Mouse (Mus musculus): Measurements from ENCODE around the gene Gm13695. TPM values are rescaled to one million over a fixed set of nuclear protein-coding genes. Genes with fewer than 3 reads are reported as not detected.
"Not testable (repeated sequence)": the region's sequence is repeated elsewhere in the genome, so short reads cannot be mapped to it uniquely, and the experiment has no call there.

Gene Gm13695
- polyA plus RNA-seq, 1 experiment: not detected

DNA sequence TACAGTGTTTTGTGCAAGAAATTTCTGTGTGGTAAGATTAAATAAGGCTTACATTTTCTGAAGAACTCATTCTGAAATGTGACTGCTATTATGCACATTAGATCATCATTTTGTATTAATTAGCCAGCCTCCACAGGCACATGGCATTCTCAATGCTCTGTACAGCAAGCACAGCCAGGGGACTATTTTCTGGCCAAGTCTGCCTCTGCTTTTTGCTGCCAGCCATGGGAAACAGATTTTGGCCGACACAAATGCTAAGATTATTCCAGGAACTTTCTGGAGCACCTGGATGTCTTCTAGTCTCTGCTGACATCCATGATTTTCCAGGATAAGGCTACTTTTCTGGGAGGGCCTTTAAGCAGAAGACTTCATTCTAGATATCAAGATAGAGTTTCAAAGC is 41.8 kb downstream of the Gm13695 start:
- Histone ChIP-seq H3K4me1 (ENCODE audit: control insufficient read depth, insufficient read depth, low read length) (peaks cover 2% of the 10 kb centered on the region), H3K27ac (ENCODE audit: insufficient read depth, low read length) (no peak overlapping the region), H3K4me3 (ENCODE audit: insufficient read depth, low read length) (no peak overlapping the region)
- TF ChIP-seq POLR2A (IDR thresholded peaks at IDR 0.05; ENCODE audit: extremely low read depth, insufficient read depth, low read length) (no peak), CTCF (IDR thresholded peaks at IDR 0.05; ENCODE audit: extremely low read depth, insufficient read depth, low read length) (no peak)

DNA sequence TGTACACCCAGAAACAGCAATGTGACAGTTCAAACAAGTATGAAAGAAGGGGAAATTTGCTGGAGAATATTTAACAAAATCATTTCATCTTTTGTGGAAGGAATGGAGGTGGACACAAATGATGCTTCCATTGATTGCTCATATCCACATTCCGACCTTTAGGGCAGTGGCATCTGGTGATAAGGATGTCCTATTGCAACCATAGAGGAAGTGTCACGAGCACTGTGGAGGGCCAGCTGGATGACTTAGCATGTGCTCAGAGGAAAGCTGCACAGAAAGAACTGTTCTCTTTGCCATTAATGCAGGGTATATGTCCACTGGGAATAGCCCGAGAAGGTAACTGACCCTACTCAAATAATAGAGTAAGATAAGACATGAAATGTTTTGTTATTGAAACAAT is 42.7 kb downstream of the Gm13695 start:
- Histone ChIP-seq H3K4me1 (ENCODE audit: control insufficient read depth, insufficient read depth, low read length) (peaks cover 2% of the 10 kb centered on the region), H3K27ac (ENCODE audit: insufficient read depth, low read length) (no peak overlapping the region), H3K4me3 (ENCODE audit: insufficient read depth, low read length) (no peak overlapping the region)
- TF ChIP-seq POLR2A (IDR thresholded peaks at IDR 0.05; ENCODE audit: extremely low read depth, insufficient read depth, low read length) (no peak), CTCF (IDR thresholded peaks at IDR 0.05; ENCODE audit: extremely low read depth, insufficient read depth, low read length) (no peak)

DNA sequence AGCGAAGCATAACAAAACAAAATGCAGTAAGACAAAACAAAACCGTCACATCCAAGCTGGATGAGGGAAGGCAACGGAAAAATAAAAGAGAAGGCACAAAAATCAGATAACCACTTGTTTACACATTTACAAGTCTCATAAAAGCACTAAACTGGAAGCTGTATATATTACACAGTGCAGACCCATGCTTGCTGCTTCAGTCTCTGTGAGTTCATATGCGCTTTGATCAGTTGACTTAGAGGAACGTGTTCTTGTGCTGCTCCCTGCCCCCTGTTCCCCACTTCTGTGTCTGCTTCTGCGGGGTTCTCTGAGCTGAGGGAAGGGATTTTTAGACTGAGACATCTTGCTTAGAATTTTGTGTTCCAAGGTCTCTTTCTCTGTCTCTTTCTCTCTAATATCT is 47.5 kb downstream of the Gm13695 start:
- Histone ChIP-seq H3K27ac (ENCODE audit: insufficient read depth, low read length) (no peak overlapping the region), H3K4me3 (ENCODE audit: insufficient read depth, low read length) (no peak overlapping the region), H3K4me1 (ENCODE audit: control insufficient read depth, insufficient read depth, low read length) (no peaks in the 10 kb centered on the region)
- no peak for TF ChIP-seq CTCF (IDR thresholded peaks at IDR 0.05; ENCODE audit: extremely low read depth, insufficient read depth, low read length)
- no peak for TF ChIP-seq POLR2A (IDR thresholded peaks at IDR 0.05; ENCODE audit: extremely low read depth, insufficient read depth, low read length)

- not testable (repeated sequence) for H3K27ac ChIP-seq (ENCODE audit: insufficient read depth, low read length); H3K4me1 ChIP-seq (ENCODE audit: control insufficient read depth, insufficient read depth, low read length)
Observed at GRCm38 (mm10) chr2:84016291-84016690, 49.2 kb downstream of the Gm13695 start.

GRCm38 (mm10) chr2:84018330-84018729 is 51.2 kb downstream of the Gm13695 start:
- TF ChIP-seq POLR2A (IDR thresholded peaks at IDR 0.05; ENCODE audit: extremely low read depth, insufficient read depth, low read length): no peak
- TF ChIP-seq CTCF (IDR thresholded peaks at IDR 0.05; ENCODE audit: extremely low read depth, insufficient read depth, low read length): no peak
- H3K27ac ChIP-seq (ENCODE audit: insufficient read depth, low read length): no peak overlapping the region
- H3K4me3 ChIP-seq (ENCODE audit: insufficient read depth, low read length): no peak overlapping the region
- H3K4me1 ChIP-seq (ENCODE audit: control insufficient read depth, insufficient read depth, low read length): peaks cover 2% of the 10 kb centered on the region; the same call in 1 of the 2 replicates

More at GRCm38 (mm10) chr2:84016291-84016690, 49.2 kb downstream of the Gm13695 start:
- H3K4me3 ChIP-seq (ENCODE audit: insufficient read depth, low read length): not testable (repeated sequence)

Other genes starting within 250 kb of the Gm13695 start
- 88.7 and 97.2 TPM in 2 replicates for gene Itgav, start 242.9 kb upstream of the Gm13695 start, polyA plus RNA-seq (2012; rRNA removed)
- gene Fam171b, start 154.7 kb upstream of the Gm13695 start, polyA plus RNA-seq (2012; rRNA removed): 123 and 131 TPM in 2 replicates
- gene Zswim2, start 26.1 kb upstream of the Gm13695 start, polyA plus RNA-seq (2012; rRNA removed): not detected in 2 replicates
- gene Gm13698, start 11.6 kb upstream of the Gm13695 start, polyA plus RNA-seq (2012; rRNA removed): not detected in 2 replicates
- not detected in 2 replicates for gene Gm13693, start 5.8 kb upstream of the Gm13695 start, polyA plus RNA-seq (2012; rRNA removed)
- not detected in 2 replicates for gene Gm13696, start 5.8 kb downstream of the Gm13695 start, polyA plus RNA-seq (2012; rRNA removed)
- not detected in 2 replicates for gene Gm13694, start 11.6 kb downstream of the Gm13695 start, polyA plus RNA-seq (2012; rRNA removed)
- gene Gm13697, start 17.4 kb downstream of the Gm13695 start, polyA plus RNA-seq (2012; rRNA removed): not detected in 2 replicates
- gene Gm13691, start 23.2 kb downstream of the Gm13695 start, polyA plus RNA-seq (2012; rRNA removed): not detected in 2 replicates